Mouse (Mus musculus): ENCODE measurements at regions not wholly inside any gene's neighbourhood (a gene's known extent, or its start where the extent isn't known, plus 50 kb on each side); places are given as distances from the start of the nearest gene placed in this dataset.

- DNase-seq = no peak
Observed at GRCm38 (mm10) chr16:7644363-7644762, 780.6 kb downstream of the Tmem114 start.

- DNase-seq = peak; percentile 11 to 21
Observed at GRCm38 (mm10) chr16:7638955-7639755, 785.8 kb downstream of the Tmem114 start.

GRCm38 (mm10) chr16:7637993-7638392 is 786.9 kb downstream of the Tmem114 start:
- no peak for DNase-seq

- no peak for DNase-seq
Observed at GRCm38 (mm10) chr16:7637121-7637700, 787.7 kb downstream of the Tmem114 start.

- DNase-seq = no peak
Observed at GRCm38 (mm10) chr16:7636326-7636725, 788.6 kb downstream of the Tmem114 start.

GRCm38 (mm10) chr16:7632474-7632873 is 792.5 kb downstream of the Tmem114 start:
- DNase-seq = no peak

- DNase-seq = no peak
Observed at GRCm38 (mm10) chr16:7628351-7628750, 796.6 kb downstream of the Tmem114 start.

GRCm38 (mm10) chr16:7606602-7607001 is 818.3 kb downstream of the Tmem114 start:
- DNase-seq = peak; percentile 40 to 52

- DNase-seq = peak; percentile 37 to 65
Observed at GRCm38 (mm10) chr16:7602428-7602827, 822.5 kb downstream of the Tmem114 start.

- peak; percentile 25 to 31 for DNase-seq
Observed at GRCm38 (mm10) chr16:7574879-7575278, 850.1 kb downstream of the Tmem114 start.

GRCm38 (mm10) chr16:7560841-7561240 is 864.1 kb downstream of the Tmem114 start:
- DNase-seq = peak in 1 of 2 experiments; percentile 15

- DNase-seq = no peak
Observed at GRCm38 (mm10) chr16:7559177-7559576, 865.8 kb downstream of the Tmem114 start.

- no peak for DNase-seq
Observed at GRCm38 (mm10) chr16:7558637-7559036, 866.3 kb downstream of the Tmem114 start.

GRCm38 (mm10) chr16:7555911-7556310 is 869.0 kb downstream of the Tmem114 start:
- DNase-seq = no peak

GRCm38 (mm10) chr16:7549568-7549967 is 875.4 kb downstream of the Tmem114 start:
- DNase-seq = peak; percentile 28 to 49

- DNase-seq = no peak
Observed at GRCm38 (mm10) chr16:7544067-7544466, 880.9 kb downstream of the Tmem114 start.

- DNase-seq = no peak
Observed at GRCm38 (mm10) chr16:7529811-7530210, 895.1 kb downstream of the Tmem114 start.

- DNase-seq = peak in 1 of 2 experiments; percentile 12
Observed at GRCm38 (mm10) chr16:7528963-7529362, 896.0 kb downstream of the Tmem114 start.

GRCm38 (mm10) chr16:7527923-7528776 is 896.8 kb downstream of the Tmem114 start:
- peak; percentile 9 to 24 for DNase-seq

- peak; percentile 24 to 44 for DNase-seq
Observed at GRCm38 (mm10) chr16:7518711-7519110, 906.2 kb downstream of the Tmem114 start.

All from cerebellum, postnatal 10 days (tissue).